Mouse (Mus musculus) kidney, adult 2 months (tissue): Measurements from ENCODE around the gene Col5a2.

ENCODE experiments used
- CTCF ChIP-seq: fragments of 200-500 bp; conservative IDR thresholded peaks from 2 replicates; pipeline ENCODE4 v1.5.1; 2011; ENCODE audit warnings: low read depth, mild to moderate bottlenecking, control low read depth, low read length, moderate library complexity, mixed read lengths; ENCODE audit not compliant: insufficient read depth, insufficient read length
- POLR2A ChIP-seq: fragments of 200-500 bp; IDR thresholded peaks from one replicate; pipeline ENCODE4 v1.6.1; 2011; ENCODE audit warnings: low read depth, low read length, control low read depth

- TF ChIP-seq CTCF: no peak
- TF ChIP-seq POLR2A: no peak
Measured at GRCm38 (mm10) chr1:45521486-45521885, 18.4 kb upstream of the Col5a2 start.
